In the genomic region with DNA sequence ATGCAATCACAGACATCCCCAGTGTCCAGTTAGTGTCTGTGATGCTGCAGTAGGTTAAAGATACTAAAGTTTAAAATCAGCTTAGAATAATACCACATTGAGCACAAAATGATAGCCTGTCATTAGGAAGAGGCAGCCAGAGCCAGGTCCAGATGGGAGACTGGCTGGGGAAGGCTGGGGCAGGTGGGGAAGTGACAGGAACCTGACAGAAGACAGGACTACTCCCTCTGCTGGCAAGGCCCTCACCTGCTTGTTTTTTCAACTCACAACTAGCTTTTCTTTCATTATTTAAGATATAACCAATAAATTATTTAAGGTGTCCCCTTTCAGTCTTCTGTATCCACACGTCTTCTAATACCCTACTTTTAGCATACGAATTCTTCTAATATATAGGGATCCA, we compare ENCODE assay signal across 7 mouse cellular contexts.
A peak's percentile ranks its signal among the peaks of the same experiment; 100 is the strongest.
DNase-seq lines count a peak whose midpoint lies in the region; ATAC-seq and TF ChIP-seq lines count a peak whose summit lies in the region.

No protein-coding gene starts in this region.

- H3K9me3 ChIP-seq in kidney, embryonic 14.5 days (ENCODE audit: control insufficient read depth, low read length): no peaks in the 10 kb centered on the region
- H3K9me3 ChIP-seq in MEL (replicated peaks; ENCODE audit: insufficient read depth, low read length): no peaks in the 10 kb centered on the region

- TF ChIP-seq RAD21 in MEL (IDR thresholded peaks at IDR 0.05; ENCODE audit: low read depth, low read length): peak; percentile 54

- ATAC-seq in kidney, embryonic 14.5 days (ENCODE audit: low FRiP score, low TSS enrichment): no peak

- no peak overlapping the region for H3K9ac ChIP-seq in kidney, embryonic 14.5 days (ENCODE audit: low read depth, low read length)
- H3K9ac ChIP-seq in MEL (ENCODE audit: control insufficient read depth, low read depth, low read length, poor library complexity, severe bottlenecking): no peak overlapping the region

- H3K27ac ChIP-seq in kidney, embryonic 14.5 days (ENCODE audit: low read depth, low read length): no peak overlapping the region
- no peak overlapping the region for H3K27ac ChIP-seq in MEL (ENCODE audit: control insufficient read depth, low read depth, low read length)

- no peaks in the 10 kb centered on the region for H3K79me2 ChIP-seq in MEL (ENCODE audit: control insufficient read depth, insufficient read depth, low read length, poor library complexity)

- H3K27me3 ChIP-seq in kidney, embryonic 14.5 days (ENCODE audit: control insufficient read depth, insufficient read depth, low read length): no peaks in the 10 kb centered on the region
- no peaks in the 10 kb centered on the region for H3K27me3 ChIP-seq in MEL (ENCODE audit: control insufficient read depth in 1 of 2, insufficient read depth in 2 of 2, low read length in 2 of 2)

- TF ChIP-seq CTCF in MEL (IDR thresholded peaks at IDR 0.05 in 2 of 3, conservative IDR thresholded peaks at IDR 0.05 in 1 of 3; ENCODE audit: control insufficient read depth in 1 of 3, insufficient read depth in 1 of 3, low read depth in 2 of 3, low read length in 3 of 3, poor library complexity in 1 of 3, severe bottlenecking in 1 of 3): peak; percentile 51 to 64 (median 53)

- no peaks in the 10 kb centered on the region for H3K4me1 ChIP-seq in kidney, embryonic 14.5 days (ENCODE audit: control insufficient read depth, insufficient read depth, low read length)
- H3K4me1 ChIP-seq in MEL (ENCODE audit: control insufficient read depth in 1 of 2, insufficient read depth in 2 of 2, low read length in 2 of 2): peaks cover 9 to 16% of the 10 kb centered on the region in 2 experiments

- DNase-seq in kidney, postnatal 14 days: peak; percentile 25
- DNase-seq in A20 (ENCODE audit: low read depth, low spot score) (peak; percentile 33), MEL (ENCODE audit: low read depth, low spot score) (peak; percentile 66)
- DNase-seq in embryo, embryonic 11 days: peak; percentile 38
- DNase-seq in yolk sac, embryonic 10.5 days (ENCODE audit: low spot score): no peak
- DNase-seq in heart, adult 11 months: no peak

- TF ChIP-seq POLR2A in MEL (IDR thresholded peaks at IDR 0.05; ENCODE audit: control insufficient read depth in 1 of 2, insufficient read depth in 1 of 2, low read depth in 1 of 2, low read length in 2 of 2, poor library complexity in 1 of 2): no peak

- no peaks in the 10 kb centered on the region for H3K36me3 ChIP-seq in kidney, embryonic 14.5 days (ENCODE audit: control insufficient read depth, insufficient read depth, low read length)
- peaks cover 0 to 16% of the 10 kb centered on the region in 2 experiments; a peak in 2 of 4 replicates for H3K36me3 ChIP-seq in MEL (ENCODE audit: control insufficient read depth in 1 of 2, insufficient read depth in 2 of 2, low read length in 2 of 2)

- H3K4me3 ChIP-seq in kidney, embryonic 14.5 days (ENCODE audit: low read length): no peak overlapping the region
- H3K4me3 ChIP-seq in MEL (ENCODE audit: control insufficient read depth in 1 of 2, insufficient read depth in 1 of 2, low read depth in 2 of 2, low read length in 2 of 2): no peak overlapping the region

- no peak for TF ChIP-seq EP300 in MEL (IDR thresholded peaks at IDR 0.05; ENCODE audit: low read depth in 1 of 2, low read length in 2 of 2)

- no peak overlapping the region for H3K4me2 ChIP-seq in kidney, embryonic 14.5 days (replicated peaks; ENCODE audit: low read depth, low read length)

- 83% methylated on average over 2 of the region's 2 CpGs for WGBS in kidney, embryonic 14.5 days

TF ChIP-seq in MEL, 35 proteins besides CTCF, POLR2A, EP300 and RAD21:
- TF ChIP-seq MAZ (IDR thresholded peaks at IDR 0.05; ENCODE audit: low read depth, low read length) (no peak), ZNF384 (IDR thresholded peaks at IDR 0.05; ENCODE audit: low read depth, low read length) (0 out of 2 replicates have a peak, but pooled peaks have one; percentile 19), MAFK (IDR thresholded peaks at IDR 0.05; ENCODE audit: borderline replicate concordance, low read depth, low read length) (no peak), SMC3 (IDR thresholded peaks at IDR 0.05; ENCODE audit: low read depth, low read length) (peak; percentile 77), ZC3H11A (IDR thresholded peaks at IDR 0.05; ENCODE audit: low read depth, low read length) (peak; percentile 60)

Comparison
In these comparisons a context has a peak if more than half of its experiments do, and no peak if none do; other contexts are left out.
1. DNase-seq: peak in kidney, postnatal 14 days (single experiment), A20 (single experiment), MEL (single experiment) and embryo, embryonic 11 days (single experiment); none in yolk sac, embryonic 10.5 days (single experiment) and heart, adult 11 months (single experiment).